Mouse (Mus musculus): ENCODE results near the gene Kif28.
"Not testable (repeated sequence)": the region's sequence is repeated elsewhere in the genome, so short reads cannot be mapped to it uniquely, and the experiment has no call there.

Gene Kif28

GRCm38 (mm10) chr1:179745171-179745570, at the start of gene Kif28:
Gene Kif28, minus strand, starts transcription at chr1:179745271.
- DNase-seq (ENCODE audit: low spot score) = no peak

- no peak for DNase-seq (ENCODE audit: low spot score)
Observed at GRCm38 (mm10) chr1:179787281-179787680, 42.2 kb upstream of the Kif28 start.

- no peak for DNase-seq (ENCODE audit: low spot score)
Observed at GRCm38 (mm10) chr1:179785502-179785901, 40.4 kb upstream of the Kif28 start.

- DNase-seq (ENCODE audit: low spot score) = no peak
Observed at GRCm38 (mm10) chr1:179784098-179784497, 39.0 kb upstream of the Kif28 start.

GRCm38 (mm10) chr1:179776831-179777230, 31.8 kb upstream of the Kif28 start:
- DNase-seq (ENCODE audit: low spot score) = peak; percentile 39

GRCm38 (mm10) chr1:179760553-179760952, 15.5 kb upstream of the Kif28 start:
- DNase-seq (ENCODE audit: low spot score) = no peak

GRCm38 (mm10) chr1:179760086-179760485, 15.0 kb upstream of the Kif28 start:
- DNase-seq (ENCODE audit: low spot score) = no peak

- DNase-seq (ENCODE audit: low spot score) = no peak
Observed at GRCm38 (mm10) chr1:179756477-179756876, 11.4 kb upstream of the Kif28 start.

- DNase-seq (ENCODE audit: low spot score) = no peak
Observed at GRCm38 (mm10) chr1:179753006-179753405, 7.9 kb upstream of the Kif28 start.

- no peak for DNase-seq (ENCODE audit: low spot score)
Observed at GRCm38 (mm10) chr1:179752276-179752675, 7.2 kb upstream of the Kif28 start.

GRCm38 (mm10) chr1:179743593-179744193, 1.4 kb downstream of the Kif28 start:
- DNase-seq (ENCODE audit: low spot score) = no peak

- no peak for DNase-seq (ENCODE audit: low spot score)
Observed at GRCm38 (mm10) chr1:179736483-179736882, 8.6 kb downstream of the Kif28 start.

- peak; percentile 52 for DNase-seq (ENCODE audit: low spot score)
Observed at GRCm38 (mm10) chr1:179734500-179735474, 10.3 kb downstream of the Kif28 start.

- no peak for DNase-seq (ENCODE audit: low spot score)
Observed at GRCm38 (mm10) chr1:179731391-179731790, 13.7 kb downstream of the Kif28 start.

- DNase-seq (ENCODE audit: low spot score) = no peak
Observed at GRCm38 (mm10) chr1:179728661-179729060, 16.4 kb downstream of the Kif28 start.

- no peak for DNase-seq (ENCODE audit: low spot score)
Observed at GRCm38 (mm10) chr1:179722811-179723469, 22.1 kb downstream of the Kif28 start.

GRCm38 (mm10) chr1:179715786-179716185, 29.3 kb downstream of the Kif28 start:
- no peak for DNase-seq (ENCODE audit: low spot score)

- DNase-seq (ENCODE audit: low spot score) = not testable (repeated sequence)
Observed at GRCm38 (mm10) chr1:179715289-179715688, 29.8 kb downstream of the Kif28 start.

- DNase-seq (ENCODE audit: low spot score) = no peak
Observed at GRCm38 (mm10) chr1:179713367-179713766, 31.7 kb downstream of the Kif28 start.

GRCm38 (mm10) chr1:179712658-179713057, 32.4 kb downstream of the Kif28 start:
- DNase-seq (ENCODE audit: low spot score) = no peak

GRCm38 (mm10) chr1:179710739-179711138, 34.3 kb downstream of the Kif28 start:
- no peak for DNase-seq (ENCODE audit: low spot score)

GRCm38 (mm10) chr1:179709390-179709789, 35.7 kb downstream of the Kif28 start:
- DNase-seq (ENCODE audit: low spot score) = peak; percentile 3

GRCm38 (mm10) chr1:179705154-179705553, 39.9 kb downstream of the Kif28 start:
- peak; percentile 7 for DNase-seq (ENCODE audit: low spot score)

All from lung, postnatal 25 days (tissue).